Mouse (Mus musculus) G1E-ER4 (cell line): ENCODE results near the gene Lmbrd2. TPM values are rescaled to one million over a fixed set of nuclear protein-coding genes. Genes with fewer than 3 reads are reported as not detected.

Experiments
- GATA1 ChIP-seq: IDR thresholded peaks from one replicate; pipeline ENCODE4 v1.8.0; 2012; ENCODE audit warnings: low read length, inconsistent platforms
- polyA plus RNA-seq: library from polyadenylated mRNA; stranded (reverse); fragments of >175 nt; gene quantifications from 2 replicates; pipeline ENCODE4 v1.2.3, GENCODE M21; 2012

Gene Lmbrd2
- 0.41 and 0.54 TPM in 2 replicates for polyA plus RNA-seq

- no peak for TF ChIP-seq GATA1
Observed at GRCm38 (mm10) chr15:9140252-9140680, at the start of gene Lmbrd2. Gene Lmbrd2, plus strand, starts transcription at chr15:9140550.

GRCm38 (mm10) chr15:9090662-9091061, 49.7 kb upstream of the Lmbrd2 start:
- TF ChIP-seq GATA1 = no peak

GRCm38 (mm10) chr15:9093598-9094365, 46.6 kb upstream of the Lmbrd2 start:
- TF ChIP-seq GATA1 = no peak

- no peak for TF ChIP-seq GATA1
Observed at GRCm38 (mm10) chr15:9094366-9094750, 46.0 kb upstream of the Lmbrd2 start.

- TF ChIP-seq GATA1 = no peak
Observed at GRCm38 (mm10) chr15:9096865-9097264, 43.5 kb upstream of the Lmbrd2 start.

- TF ChIP-seq GATA1 = no peak
Observed at GRCm38 (mm10) chr15:9100446-9101077, 39.8 kb upstream of the Lmbrd2 start.

- no peak for TF ChIP-seq GATA1
Observed at GRCm38 (mm10) chr15:9106303-9107074, 33.9 kb upstream of the Lmbrd2 start.

- no peak for TF ChIP-seq GATA1
Observed at GRCm38 (mm10) chr15:9110526-9111347, 29.6 kb upstream of the Lmbrd2 start.

- no peak for TF ChIP-seq GATA1
Observed at GRCm38 (mm10) chr15:9111648-9112047, 28.7 kb upstream of the Lmbrd2 start.

- no peak for TF ChIP-seq GATA1
Observed at GRCm38 (mm10) chr15:9113556-9113955, 26.8 kb upstream of the Lmbrd2 start.

GRCm38 (mm10) chr15:9114131-9114530, 26.2 kb upstream of the Lmbrd2 start:
- TF ChIP-seq GATA1 = no peak

GRCm38 (mm10) chr15:9114599-9114998, 25.8 kb upstream of the Lmbrd2 start:
- no peak for TF ChIP-seq GATA1

GRCm38 (mm10) chr15:9118852-9119251, 21.5 kb upstream of the Lmbrd2 start:
- TF ChIP-seq GATA1 = no peak

- no peak for TF ChIP-seq GATA1
Observed at GRCm38 (mm10) chr15:9120081-9120480, 20.3 kb upstream of the Lmbrd2 start.

GRCm38 (mm10) chr15:9122989-9123388, 17.4 kb upstream of the Lmbrd2 start:
- TF ChIP-seq GATA1 = no peak

- TF ChIP-seq GATA1 = no peak
Observed at GRCm38 (mm10) chr15:9124856-9125255, 15.5 kb upstream of the Lmbrd2 start.
